Mouse (Mus musculus): ENCODE data around the gene Malrd1.

Gene Malrd1

GRCm38 (mm10) chr2:16031559-16031958 is 505.3 kb downstream of the Malrd1 start:
- DNase-seq = no peak

DNA sequence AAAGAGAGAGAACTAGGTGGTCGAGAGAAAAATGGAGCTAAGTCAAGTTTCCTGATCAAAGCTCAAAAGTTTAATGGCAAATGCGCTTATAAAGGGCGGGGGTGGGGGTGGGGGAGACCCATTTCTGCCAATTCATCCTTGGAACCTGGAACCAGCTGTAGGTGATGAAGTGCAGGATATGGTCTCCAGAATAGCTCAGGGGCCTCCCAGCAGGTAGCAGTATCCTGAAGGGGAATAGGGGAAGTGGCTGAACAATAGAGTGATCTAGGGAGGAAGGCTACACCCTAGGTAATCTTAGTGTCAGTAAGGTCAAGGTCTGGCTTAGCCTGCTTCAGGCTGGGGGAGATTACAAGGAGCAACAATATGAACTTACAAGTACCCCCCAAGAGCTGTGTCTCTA is 506.5 kb downstream of the Malrd1 start:
- no peak for DNase-seq

- no peak for DNase-seq
These were observed 584.4 kb downstream of the Malrd1 start for GRCm38 (mm10) chr2:16110696-16111095.

GRCm38 (mm10) chr2:16113333-16113732 is 587.1 kb downstream of the Malrd1 start:
- peak; percentile 85 for DNase-seq

DNA sequence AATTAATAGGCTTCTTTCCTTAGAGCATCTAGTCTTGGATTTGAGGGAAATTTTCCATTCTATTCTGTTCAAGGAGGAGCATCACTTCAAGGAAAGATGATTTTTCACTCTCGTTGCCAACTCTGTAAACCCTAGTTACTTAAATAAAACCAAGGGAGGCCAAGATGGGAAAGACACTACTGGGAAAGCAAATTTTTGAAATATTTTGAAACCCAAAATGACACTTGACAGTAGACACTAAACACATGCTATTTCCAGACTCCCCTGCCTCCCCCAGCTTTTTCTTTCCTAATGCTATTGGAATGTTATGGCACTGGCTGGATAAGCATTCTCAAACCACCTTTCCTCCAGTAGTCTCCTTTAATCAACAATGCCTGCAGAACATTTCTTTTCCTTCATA is 621.7 kb downstream of the Malrd1 start:
- no peak for DNase-seq

DNA sequence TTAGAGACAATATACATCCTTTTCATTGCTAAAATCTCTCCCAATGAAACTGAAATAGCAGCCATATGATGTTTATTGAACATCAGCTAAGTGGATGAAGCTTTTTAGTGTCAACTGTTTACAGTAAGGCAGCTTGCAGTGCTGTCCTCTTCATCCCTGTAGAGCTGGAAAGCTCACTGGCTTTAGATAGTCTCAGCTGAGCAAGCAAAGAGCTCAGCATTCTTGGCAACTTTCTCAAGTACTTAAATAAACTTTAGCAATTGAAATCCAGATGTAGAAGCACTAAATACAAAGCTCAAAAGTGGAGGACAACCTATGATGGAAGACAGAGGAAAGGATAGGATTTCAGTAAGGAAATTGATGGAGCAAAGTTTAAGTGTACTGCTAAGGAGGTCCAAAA is 626.3 kb downstream of the Malrd1 start:
- no peak for DNase-seq

- no peak for DNase-seq
These were observed 637.1 kb downstream of the Malrd1 start for GRCm38 (mm10) chr2:16163246-16163989.

- DNase-seq = no peak
These were observed 642.3 kb downstream of the Malrd1 start for GRCm38 (mm10) chr2:16168611-16169010.

DNA sequence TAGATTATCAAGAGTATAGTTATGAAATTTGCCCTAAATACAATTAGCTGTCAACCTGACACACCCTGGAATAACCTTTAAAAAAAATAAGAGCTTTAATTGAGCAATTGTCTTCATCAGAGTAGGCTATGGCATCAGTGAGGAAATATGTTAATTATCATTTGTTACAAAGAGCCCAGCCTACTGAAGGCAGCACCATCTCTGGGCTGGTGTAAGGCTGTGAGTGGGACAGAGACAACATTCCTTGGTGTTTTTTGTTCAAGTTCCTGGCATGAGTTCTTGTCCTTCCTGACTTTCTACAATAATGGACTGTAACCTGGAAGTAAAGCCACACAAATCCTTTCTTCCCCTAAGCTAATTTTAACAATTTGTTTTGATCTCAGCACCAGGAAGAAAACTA is 645.8 kb downstream of the Malrd1 start:
- no peak for DNase-seq

- no peak for DNase-seq
These were observed 647.1 kb downstream of the Malrd1 start for GRCm38 (mm10) chr2:16173355-16173754.

- no peak for DNase-seq
These were observed 655.9 kb downstream of the Malrd1 start for GRCm38 (mm10) chr2:16182140-16182539.

GRCm38 (mm10) chr2:16183158-16183557 is 656.9 kb downstream of the Malrd1 start:
- DNase-seq = no peak

DNA sequence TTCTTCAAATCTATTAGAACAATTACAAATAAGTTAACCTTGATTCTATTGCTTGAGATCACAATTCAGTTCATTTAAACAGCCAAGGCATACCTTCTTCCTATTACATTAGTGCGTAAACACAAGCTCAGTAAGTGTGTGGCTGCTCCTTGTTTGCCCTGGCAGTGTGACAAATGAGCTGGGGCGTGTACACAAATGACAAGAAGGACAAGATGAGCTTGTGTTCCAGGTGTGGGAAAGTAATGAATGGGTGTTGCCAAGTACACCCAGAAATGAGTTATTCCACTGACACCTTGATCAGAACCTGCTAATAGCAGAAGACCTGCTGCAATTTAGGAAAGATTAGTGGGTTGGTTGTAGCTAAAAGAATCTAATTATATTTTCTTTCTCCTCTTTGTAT is 683.7 kb downstream of the Malrd1 start:
- no peak for DNase-seq

GRCm38 (mm10) chr2:16212752-16213151 is 686.5 kb downstream of the Malrd1 start:
- DNase-seq = no peak

- no peak for DNase-seq
These were observed 687.8 kb downstream of the Malrd1 start for GRCm38 (mm10) chr2:16214111-16214510.

GRCm38 (mm10) chr2:16228187-16228832 is 702.0 kb downstream of the Malrd1 start:
- DNase-seq = no peak

DNA sequence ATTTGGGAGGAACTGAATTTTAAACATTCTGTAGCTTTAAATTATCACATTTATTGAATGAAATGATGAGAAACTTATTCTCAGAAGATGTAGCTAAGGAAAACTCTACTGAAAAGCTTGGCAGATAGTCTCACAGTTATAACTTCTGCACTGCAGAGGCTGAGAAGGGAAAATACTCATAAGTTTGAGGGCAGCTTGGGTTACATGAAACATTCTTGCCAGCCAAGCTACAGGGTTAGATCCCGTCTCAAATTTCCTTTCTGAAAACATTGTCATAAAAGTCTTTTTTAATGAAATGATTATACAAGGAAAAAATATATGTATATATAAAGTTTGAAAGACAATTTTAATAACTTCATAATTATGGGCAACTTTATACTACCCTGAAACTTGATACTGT is 714.6 kb downstream of the Malrd1 start:
- no peak for DNase-seq

- DNase-seq = no peak
These were observed 716.8 kb downstream of the Malrd1 start for GRCm38 (mm10) chr2:16243097-16243496.

GRCm38 (mm10) chr2:16248861-16249260 is 722.6 kb downstream of the Malrd1 start:
- DNase-seq = no peak

- peak; percentile 86 for DNase-seq
These were observed 726.0 kb downstream of the Malrd1 start for GRCm38 (mm10) chr2:16252274-16252673.

Measured in heart, adult 11 months (tissue).